Mouse (Mus musculus): ENCODE measurements at regions not wholly inside any gene's neighbourhood (a gene's known extent, or its start where the extent isn't known, plus 50 kb on each side); places are given as distances from the start of the nearest gene placed in this dataset.

- TF ChIP-seq HCFC1 (IDR thresholded peaks at IDR 0.05; ENCODE audit: borderline replicate concordance, insufficient read depth, low read length) (no peak), MAFK (IDR thresholded peaks at IDR 0.05; ENCODE audit: insufficient read depth, low read depth, low read length) (no peak)
Measured at GRCm38 (mm10) chr2:137446919-137447318, 330.5 kb upstream of the Jag1 start.

Measured in ES-E14 (cell line).